Mouse (Mus musculus): ENCODE measurements around the gene Sectm1a. TPM values are rescaled to one million over a fixed set of nuclear protein-coding genes. Genes with fewer than 3 reads are reported as not detected.

Gene Sectm1a
- total and polyA plus RNA-seq, 2 experiments from 2014 or later: not detected

DNA sequence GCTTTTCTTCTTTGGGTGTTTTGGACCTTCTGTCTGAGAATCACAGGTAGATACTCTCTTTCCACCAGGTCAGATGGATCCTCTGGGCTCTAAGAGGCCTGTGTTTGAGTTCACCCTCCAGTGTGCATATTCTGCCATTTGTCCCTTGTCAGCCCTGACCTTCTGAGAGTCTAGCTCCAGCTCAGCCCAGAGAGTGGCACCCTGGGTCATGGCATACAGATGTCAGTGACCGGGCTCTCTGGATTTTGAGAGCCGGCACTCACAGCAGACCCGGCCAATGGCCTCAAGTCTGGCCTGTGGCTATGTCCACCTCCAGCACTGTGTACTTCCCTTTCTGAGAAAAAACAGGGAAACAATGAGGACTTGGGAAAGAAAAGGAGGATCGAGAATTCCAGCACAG lies 21.5 kb downstream of the Sectm1a start:
- no peak for TF ChIP-seq CTCF (IDR thresholded peaks at IDR 0.05; ENCODE audit: low read depth)
- no peak for DNase-seq (ENCODE audit: low spot score)
- Histone ChIP-seq H3K4me2 (ENCODE audit: low read depth, low read length) (no peak overlapping the region), H3K4me1 (ENCODE audit: insufficient read depth, low read length) (no peaks in the 10 kb centered on the region), H3K36me3 (ENCODE audit: insufficient read depth, low read length) (no peaks in the 10 kb centered on the region), H3K4me3 (ENCODE audit: low read length) (no peak overlapping the region), H3K9me3 (ENCODE audit: low read length) (no peaks in the 10 kb centered on the region), H3K27ac (no peak overlapping the region), H3K9ac (replicated peaks; ENCODE audit: low read length) (no peak overlapping the region), H3K27me3 (ENCODE audit: insufficient read depth, low read length) (no peaks in the 10 kb centered on the region)
- WGBS: 91% methylated on average over 4 of the region's 4 CpGs
- no peak for ATAC-seq

GRCm38 (mm10) chr11:121058956-121059355 lies 22.1 kb downstream of the Sectm1a start:
- no peaks in the 10 kb centered on the region for H3K9me3 ChIP-seq (ENCODE audit: low read length)
- H3K27me3 ChIP-seq (ENCODE audit: insufficient read depth, low read length): no peaks in the 10 kb centered on the region
- no peak overlapping the region for H3K9ac ChIP-seq (replicated peaks; ENCODE audit: low read length)
- no peak for ATAC-seq
- WGBS: 92% methylated on average over 4 of the region's 4 CpGs
- H3K36me3 ChIP-seq (ENCODE audit: insufficient read depth, low read length): no peaks in the 10 kb centered on the region
- DNase-seq (ENCODE audit: low spot score): no peak
- no peaks in the 10 kb centered on the region for H3K4me1 ChIP-seq (ENCODE audit: insufficient read depth, low read length)
- TF ChIP-seq CTCF (IDR thresholded peaks at IDR 0.05; ENCODE audit: low read depth): no peak
- H3K4me3 ChIP-seq (ENCODE audit: low read length): no peak overlapping the region
- no peak overlapping the region for H3K4me2 ChIP-seq (ENCODE audit: low read depth, low read length)
- no peak overlapping the region for H3K27ac ChIP-seq

DNA sequence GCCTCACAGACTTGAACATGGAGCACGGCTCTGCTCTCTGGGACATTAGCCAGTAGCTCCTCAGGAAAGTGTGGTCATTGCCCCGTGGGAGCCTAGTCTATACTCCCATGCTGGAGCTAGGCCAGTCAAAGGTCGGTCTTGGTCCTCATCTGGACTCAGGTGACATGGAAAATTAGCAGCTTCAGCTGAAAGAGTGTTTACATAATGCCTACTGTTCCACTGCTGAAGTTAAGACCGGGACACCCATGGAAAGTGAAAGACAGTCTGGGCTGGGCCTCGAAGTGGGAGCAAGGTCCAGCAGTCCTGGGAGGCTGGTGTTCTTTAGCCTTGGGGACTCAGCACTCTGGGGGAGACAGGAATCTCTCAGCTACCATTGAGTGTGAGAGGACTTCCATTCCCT lies 22.9 kb downstream of the Sectm1a start:
- Histone ChIP-seq H3K4me2 (ENCODE audit: low read depth, low read length) (no peak overlapping the region), H3K4me3 (ENCODE audit: low read length) (no peak overlapping the region), H3K9me3 (ENCODE audit: low read length) (no peaks in the 10 kb centered on the region), H3K27ac (no peak overlapping the region), H3K4me1 (ENCODE audit: insufficient read depth, low read length) (no peaks in the 10 kb centered on the region), H3K36me3 (ENCODE audit: insufficient read depth, low read length) (no peaks in the 10 kb centered on the region), H3K27me3 (ENCODE audit: insufficient read depth, low read length) (no peaks in the 10 kb centered on the region), H3K9ac (replicated peaks; ENCODE audit: low read length) (no peak overlapping the region)
- DNase-seq (ENCODE audit: low spot score) (no peak), ATAC-seq (no peak)
- TF ChIP-seq CTCF (IDR thresholded peaks at IDR 0.05; ENCODE audit: low read depth): no peak
- 78% methylated on average over 5 of the region's 5 CpGs for WGBS

GRCm38 (mm10) chr11:121056536-121057236 lies 24.3 kb downstream of the Sectm1a start:
- ATAC-seq: no peak
- Histone ChIP-seq H3K4me3 (ENCODE audit: low read length) (no peak overlapping the region), H3K36me3 (ENCODE audit: insufficient read depth, low read length) (no peaks in the 10 kb centered on the region), H3K4me2 (ENCODE audit: low read depth, low read length) (no peak overlapping the region), H3K27ac (no peak overlapping the region), H3K9me3 (ENCODE audit: low read length) (no peaks in the 10 kb centered on the region), H3K9ac (replicated peaks; ENCODE audit: low read length) (no peak overlapping the region), H3K27me3 (ENCODE audit: insufficient read depth, low read length) (no peaks in the 10 kb centered on the region), H3K4me1 (ENCODE audit: insufficient read depth, low read length) (no peaks in the 10 kb centered on the region)
- no peak for DNase-seq (ENCODE audit: low spot score)
- no peak for TF ChIP-seq CTCF (IDR thresholded peaks at IDR 0.05; ENCODE audit: low read depth)
- 75% methylated on average over 7 of the region's 7 CpGs for WGBS

DNA sequence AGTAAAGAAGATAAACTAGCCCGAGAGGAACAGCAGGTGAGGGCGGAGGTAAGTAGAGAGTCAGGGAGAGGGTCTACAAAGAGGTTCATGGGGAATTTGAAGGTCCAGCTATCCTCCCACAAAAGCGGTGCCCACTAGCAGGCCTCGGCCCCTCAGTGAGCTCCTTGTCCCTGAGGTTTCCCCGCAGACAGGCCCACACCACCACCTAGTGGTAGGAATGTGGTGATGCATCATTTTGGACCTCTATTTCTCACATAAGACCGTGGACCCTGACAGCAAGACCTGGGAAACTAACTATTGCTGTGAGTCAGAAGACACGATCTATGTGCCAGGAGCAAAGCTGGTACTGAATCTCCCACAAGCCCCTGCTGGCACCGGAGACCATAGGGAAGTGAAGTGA lies 27.5 kb downstream of the Sectm1a start:
- ATAC-seq (peak; percentile 70; the same call in 1 of the 2 replicates), DNase-seq (ENCODE audit: low spot score) (peak; percentile 86)
- Histone ChIP-seq H3K4me2 (ENCODE audit: low read depth, low read length) (no peak overlapping the region), H3K36me3 (ENCODE audit: insufficient read depth, low read length) (no peaks in the 10 kb centered on the region), H3K27ac (no peak overlapping the region), H3K4me3 (ENCODE audit: low read length) (no peak overlapping the region), H3K9me3 (ENCODE audit: low read length) (no peaks in the 10 kb centered on the region), H3K9ac (replicated peaks; ENCODE audit: low read length) (no peak overlapping the region), H3K4me1 (ENCODE audit: insufficient read depth, low read length) (no peaks in the 10 kb centered on the region), H3K27me3 (ENCODE audit: insufficient read depth, low read length) (no peaks in the 10 kb centered on the region)
- TF ChIP-seq CTCF (IDR thresholded peaks at IDR 0.05; ENCODE audit: low read depth): peak; percentile 99
- 14% methylated on average over 8 of the region's 8 CpGs for WGBS

DNA sequence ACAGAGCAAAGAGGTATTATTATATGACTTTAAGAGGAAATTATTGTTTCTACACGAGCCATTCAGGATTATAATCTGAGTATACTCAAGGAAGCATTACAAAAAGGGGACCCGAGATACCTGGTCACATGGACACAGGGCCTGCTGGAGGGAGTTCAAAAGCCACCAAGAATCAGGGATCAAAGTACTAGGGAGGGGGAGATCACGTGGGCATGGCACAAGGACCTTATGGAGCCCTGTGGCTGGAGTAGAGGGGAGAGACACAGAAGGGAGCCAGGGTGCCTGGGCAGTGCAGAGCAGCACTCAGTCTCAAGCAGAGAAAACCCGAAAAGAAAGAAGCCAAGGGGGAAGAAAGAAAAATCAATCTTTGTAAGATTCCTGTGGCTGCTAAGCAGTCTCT lies 28.6 kb downstream of the Sectm1a start:
- Histone ChIP-seq H3K4me1 (ENCODE audit: insufficient read depth, low read length) (no peaks in the 10 kb centered on the region), H3K4me2 (ENCODE audit: low read depth, low read length) (no peak overlapping the region), H3K36me3 (ENCODE audit: insufficient read depth, low read length) (no peaks in the 10 kb centered on the region), H3K9ac (replicated peaks; ENCODE audit: low read length) (no peak overlapping the region), H3K27ac (no peak overlapping the region), H3K27me3 (ENCODE audit: insufficient read depth, low read length) (no peaks in the 10 kb centered on the region), H3K4me3 (ENCODE audit: low read length) (no peak overlapping the region), H3K9me3 (ENCODE audit: low read length) (no peaks in the 10 kb centered on the region)
- DNase-seq (ENCODE audit: low spot score) (no peak), ATAC-seq (no peak)
- no peak for TF ChIP-seq CTCF (IDR thresholded peaks at IDR 0.05; ENCODE audit: low read depth)
- WGBS: 67% methylated on average over 4 of the region's 4 CpGs

- H3K4me1 ChIP-seq (ENCODE audit: insufficient read depth, low read length): no peaks in the 10 kb centered on the region
- no peaks in the 10 kb centered on the region for H3K9me3 ChIP-seq (ENCODE audit: low read length)
- WGBS: 71% methylated on average over 1 of the region's 1 CpGs
- ATAC-seq (no peak), DNase-seq (ENCODE audit: low spot score) (no peak)
- H3K36me3 ChIP-seq (ENCODE audit: insufficient read depth, low read length): no peaks in the 10 kb centered on the region
- no peak overlapping the region for H3K27ac ChIP-seq
- H3K4me2 ChIP-seq (ENCODE audit: low read depth, low read length): no peak overlapping the region
- no peak overlapping the region for H3K4me3 ChIP-seq (ENCODE audit: low read length)
- H3K9ac ChIP-seq (replicated peaks; ENCODE audit: low read length): no peak overlapping the region
- H3K27me3 ChIP-seq (ENCODE audit: insufficient read depth, low read length): no peaks in the 10 kb centered on the region
- TF ChIP-seq CTCF (IDR thresholded peaks at IDR 0.05; ENCODE audit: low read depth): no peak
Measured at GRCm38 (mm10) chr11:121051793-121052192, 29.2 kb downstream of the Sectm1a start.

All from hindbrain, postnatal 0 days (tissue).